In genomic region chr8:119885612-119886011, GRCm38 (mm10) we compare ENCODE assay signal across 8 mouse cellular contexts. TPM values are rescaled to one million over a fixed set of nuclear protein-coding genes. Genes with fewer than 3 reads are reported as not detected.
DNase-seq lines count a peak whose midpoint lies in the region; ATAC-seq and TF ChIP-seq lines count a peak whose summit lies in the region.

No protein-coding gene starts in this region.

- H3K27ac ChIP-seq in embryonic facial prominence, embryonic 15.5 days (replicated peaks), result no peak overlapping the region
- peak overlapping the region; percentile 51 for H3K27ac ChIP-seq in intestine, embryonic 14.5 days (ENCODE audit: low read depth)
- H3K27ac ChIP-seq in liver, embryonic 14.5 days, result no peak overlapping the region

- DNase-seq in 3T3-L1 (ENCODE audit: low read depth, low spot score), result peak; percentile 87
- peak; percentile 87 for DNase-seq in NIH3T3 (ENCODE audit: low read depth)
- DNase-seq in intestine, embryonic 14.5 days (ENCODE audit: low spot score), result peak; percentile 62
- no peak for DNase-seq in liver, embryonic 14.5 days (ENCODE audit: low read depth in 3 of 3, low spot score in 3 of 3)
- peak; percentile 20 for DNase-seq in urinary bladder, postnatal 25 days (ENCODE audit: low spot score)
- no peak for DNase-seq in T-cell, adult 2 months (ENCODE audit: low spot score)
- no peak for DNase-seq in layer of hippocampus, adult 11-12 months (ENCODE audit: low spot score)

- peaks cover 3% of the 10 kb centered on the region; the same call in 1 of the 2 replicates for H3K27me3 ChIP-seq in embryonic facial prominence, embryonic 15.5 days
- no peaks in the 10 kb centered on the region for H3K27me3 ChIP-seq in intestine, embryonic 14.5 days (replicated peaks; ENCODE audit: control insufficient read depth, insufficient read depth, low read length)
- no peaks in the 10 kb centered on the region for H3K27me3 ChIP-seq in liver, embryonic 14.5 days (ENCODE audit: control insufficient read depth, insufficient read depth, low read length)

- H3K4me3 ChIP-seq in embryonic facial prominence, embryonic 15.5 days (replicated peaks), result no peak overlapping the region
- no peak overlapping the region for H3K4me3 ChIP-seq in intestine, embryonic 14.5 days (ENCODE audit: low read depth, low read length)
- no peak overlapping the region for H3K4me3 ChIP-seq in liver, embryonic 14.5 days (ENCODE audit: insufficient read depth in 1 of 2, low read depth in 2 of 2, low read length in 2 of 2)

- TF ChIP-seq EP300 in liver, embryonic 14.5 days (IDR thresholded peaks at IDR 0.05; ENCODE audit: low read depth), result no peak

- no peak for TF ChIP-seq CTCF in liver, embryonic 14.5 days (IDR thresholded peaks at IDR 0.05; ENCODE audit: low read depth)

- no peak overlapping the region for H3K9ac ChIP-seq in embryonic facial prominence, embryonic 15.5 days
- H3K9ac ChIP-seq in intestine, embryonic 14.5 days (ENCODE audit: low read length), result no peak overlapping the region
- H3K9ac ChIP-seq in liver, embryonic 14.5 days (replicated peaks), result no peak overlapping the region

- H3K4me2 ChIP-seq in embryonic facial prominence, embryonic 15.5 days (replicated peaks), result no peak overlapping the region
- H3K4me2 ChIP-seq in intestine, embryonic 14.5 days (ENCODE audit: low read length), result no peak overlapping the region
- H3K4me2 ChIP-seq in liver, embryonic 14.5 days (ENCODE audit: low read depth), result no peak overlapping the region

- H3K36me3 ChIP-seq in embryonic facial prominence, embryonic 15.5 days, result no peaks in the 10 kb centered on the region
- H3K36me3 ChIP-seq in intestine, embryonic 14.5 days (ENCODE audit: control insufficient read depth, insufficient read depth, low read length), result no peaks in the 10 kb centered on the region
- H3K36me3 ChIP-seq in liver, embryonic 14.5 days (replicated peaks; ENCODE audit: control insufficient read depth, insufficient read depth, low read depth), result no peaks in the 10 kb centered on the region

- ATAC-seq in embryonic facial prominence, embryonic 15.5 days (ENCODE audit: insufficient number of reproducible peaks, low FRiP score, low TSS enrichment, low read depth), result peak; percentile 47; the same call in 1 of the 2 replicates
- peak; percentile 50 for ATAC-seq in intestine, embryonic 14.5 days (replicated peaks; ENCODE audit: low FRiP score, low TSS enrichment, low read depth)
- ATAC-seq in liver, embryonic 14.5 days (ENCODE audit: insufficient read depth), result peak; percentile 65

- 26% methylated on average over 3 of the region's 3 CpGs for WGBS in embryonic facial prominence, embryonic 15.5 days
- 18% methylated on average over 3 of the region's 3 CpGs for WGBS in intestine, embryonic 14.5 days
- WGBS in liver, embryonic 14.5 days (ENCODE audit: insufficient replicate concordance), result 42% methylated on average over 3 of the region's 3 CpGs

- H3K4me1 ChIP-seq in embryonic facial prominence, embryonic 15.5 days, result peaks cover 14% of the 10 kb centered on the region
- peaks cover 9% of the 10 kb centered on the region for H3K4me1 ChIP-seq in intestine, embryonic 14.5 days (replicated peaks; ENCODE audit: control insufficient read depth, insufficient read depth, low read length)
- H3K4me1 ChIP-seq in liver, embryonic 14.5 days (replicated peaks; ENCODE audit: control insufficient read depth in 2 of 2, insufficient read depth in 2 of 2, low read length in 1 of 2), result peaks cover 0 to 5% of the 10 kb centered on the region in 2 experiments; a peak in 2 of 4 replicates

- H3K9me3 ChIP-seq in embryonic facial prominence, embryonic 15.5 days (replicated peaks), result no peaks in the 10 kb centered on the region
- H3K9me3 ChIP-seq in intestine, embryonic 14.5 days (ENCODE audit: control insufficient read depth, low read length), result no peaks in the 10 kb centered on the region
- H3K9me3 ChIP-seq in liver, embryonic 14.5 days (ENCODE audit: control insufficient read depth, low read length), result no peaks in the 10 kb centered on the region

RNA-seq across cellular contexts. Expression of gene Klhl36, which starts 23.5 kb away (rescaled TPM):
- polyA plus RNA-seq in embryonic facial prominence, embryonic 15.5 days (2015; fragmentation: Nextera tagmentation; extraction: Ambion mirVana), result 13.7 and 14.1 TPM in 2 replicates
- 12.9 and 14.0 TPM in 2 replicates for polyA plus RNA-seq in intestine, embryonic 14.5 days (2014; fragmentation: Nextera tagmentation; extraction: Ambion mirVana)
- 2.5 TPM in 2 replicates for polyA plus RNA-seq in liver, embryonic 14.5 days (2012; rRNA removed)
- polyA plus RNA-seq in liver, embryonic 14.5 days (2014; fragmentation: Nextera tagmentation; extraction: Ambion mirVana), result 2.7 and 3.3 TPM in 2 replicates

RNA-seq across cellular contexts. Expression of gene Usp10, which starts 24.5 kb away (rescaled TPM):
- 111 and 114 TPM in 2 replicates for polyA plus RNA-seq in embryonic facial prominence, embryonic 15.5 days (2015; fragmentation: Nextera tagmentation; extraction: Ambion mirVana)
- polyA plus RNA-seq in intestine, embryonic 14.5 days (2014; fragmentation: Nextera tagmentation; extraction: Ambion mirVana), result 136 and 144 TPM in 2 replicates
- 23.8 and 47.0 TPM in 2 replicates for polyA plus RNA-seq in liver, embryonic 14.5 days (2012; rRNA removed)
- polyA plus RNA-seq in liver, embryonic 14.5 days (2014; fragmentation: Nextera tagmentation; extraction: Ambion mirVana), result 59.0 and 60.8 TPM in 2 replicates

RNA-seq across cellular contexts. Expression of gene Gm20388, which starts 25.0 kb away (rescaled TPM):
- 5.9 and 8.0 TPM in 2 replicates for polyA plus RNA-seq in embryonic facial prominence, embryonic 15.5 days (2015; fragmentation: Nextera tagmentation; extraction: Ambion mirVana)
- 8.3 and 9.9 TPM in 2 replicates for polyA plus RNA-seq in intestine, embryonic 14.5 days (2014; fragmentation: Nextera tagmentation; extraction: Ambion mirVana)
- polyA plus RNA-seq in liver, embryonic 14.5 days (2012; rRNA removed), result 8.5 and 9.7 TPM in 2 replicates
- polyA plus RNA-seq in liver, embryonic 14.5 days (2014; fragmentation: Nextera tagmentation; extraction: Ambion mirVana), result not detected in 2 replicates

RNA-seq across cellular contexts. Expression of gene Cotl1, which starts 45.3 kb away (rescaled TPM):
- 76.6 and 105 TPM in 2 replicates for polyA plus RNA-seq in embryonic facial prominence, embryonic 15.5 days (2015; fragmentation: Nextera tagmentation; extraction: Ambion mirVana)
- 410 and 468 TPM in 2 replicates for polyA plus RNA-seq in intestine, embryonic 14.5 days (2014; fragmentation: Nextera tagmentation; extraction: Ambion mirVana)
- 57.0 and 59.6 TPM in 2 replicates for polyA plus RNA-seq in liver, embryonic 14.5 days (2012; rRNA removed)
- 77.7 and 88.7 TPM in 2 replicates for polyA plus RNA-seq in liver, embryonic 14.5 days (2014; fragmentation: Nextera tagmentation; extraction: Ambion mirVana)

Comparison
In these comparisons a context has a peak if more than half of its experiments do, and no peak if none do; other contexts are left out.
1. DNase-seq: peak in 3T3-L1 (single experiment), NIH3T3 (single experiment), intestine, embryonic 14.5 days (single experiment) and urinary bladder, postnatal 25 days (single experiment); none in liver, embryonic 14.5 days (0 of 3), T-cell, adult 2 months (single experiment) and layer of hippocampus, adult 11-12 months (single experiment).
2. Peak in every context shown above with its lines, with median percentiles within 50 percentile points of each other: ATAC-seq.